Mouse (Mus musculus): ENCODE measurements around the gene Grm2. TPM values are rescaled to one million over a fixed set of nuclear protein-coding genes. Genes with fewer than 3 reads are reported as not detected.
"Not testable (repeated sequence)": the region's sequence is repeated elsewhere in the genome, so short reads cannot be mapped to it uniquely, and the experiment has no call there.

Grm2 gene
- polyA plus RNA-seq, 1 experiment from 2014 or later: not detected

GRCm38 (mm10) chr9:106647226-106647625 lies 8.7 kb downstream of the Grm2 start:
- Histone ChIP-seq H3K9ac (no peak overlapping the region), H3K4me3 (no peak overlapping the region), H3K4me1 (no peaks in the 10 kb centered on the region), H3K27me3 (replicated peaks) (peaks cover 49% of the 10 kb centered on the region), H3K27ac (replicated peaks) (no peak overlapping the region), H3K4me2 (no peak overlapping the region), H3K36me3 (no peaks in the 10 kb centered on the region), H3K9me3 (no peaks in the 10 kb centered on the region)
- 57% methylated on average over 27 of the region's 27 CpGs for WGBS
- ATAC-seq (ENCODE audit: extremely low read depth, insufficient number of reproducible peaks, low FRiP score, low TSS enrichment): no peak

DNA sequence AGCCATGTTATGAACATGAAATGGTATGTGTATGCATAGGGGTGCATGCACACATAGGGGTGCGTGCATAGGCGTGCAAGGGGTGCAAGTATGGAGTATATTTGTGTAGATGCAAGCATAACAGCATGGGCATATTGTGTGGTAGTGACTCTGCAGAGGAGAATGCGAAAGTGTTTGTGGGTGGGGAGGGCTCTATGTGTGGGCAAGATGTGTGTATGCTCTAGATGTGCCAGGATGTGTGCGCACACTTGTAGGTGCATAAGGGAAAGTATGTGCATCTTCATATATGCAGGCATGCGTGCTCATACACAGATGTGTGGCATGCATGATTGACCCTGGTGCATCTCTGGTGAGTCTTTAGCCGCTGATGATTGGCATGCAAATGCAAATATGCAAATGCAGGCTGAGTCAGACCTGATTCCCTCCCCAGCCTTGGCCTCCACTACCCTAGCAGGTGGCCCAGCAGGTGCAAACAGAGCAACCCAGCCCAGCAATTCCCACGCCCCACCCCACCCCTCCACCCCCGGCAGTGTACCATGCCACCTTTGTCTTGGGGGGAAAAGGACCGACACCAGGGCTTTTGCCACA lies 10.1 kb downstream of the Grm2 start:
- H3K4me2 ChIP-seq: no peak overlapping the region
- H3K9ac ChIP-seq: no peak overlapping the region
- peaks cover 40% of the 10 kb centered on the region for H3K27me3 ChIP-seq (replicated peaks)
- no peaks in the 10 kb centered on the region for H3K9me3 ChIP-seq
- H3K4me3 ChIP-seq: no peak overlapping the region
- no peak for ATAC-seq (ENCODE audit: extremely low read depth, insufficient number of reproducible peaks, low FRiP score, low TSS enrichment)
- no peaks in the 10 kb centered on the region for H3K36me3 ChIP-seq
- no peak overlapping the region for H3K27ac ChIP-seq (replicated peaks)
- 72% methylated on average over 9 of the region's 9 CpGs for whole genome bisulfite sequencing
- H3K4me1 ChIP-seq: no peaks in the 10 kb centered on the region

DNA sequence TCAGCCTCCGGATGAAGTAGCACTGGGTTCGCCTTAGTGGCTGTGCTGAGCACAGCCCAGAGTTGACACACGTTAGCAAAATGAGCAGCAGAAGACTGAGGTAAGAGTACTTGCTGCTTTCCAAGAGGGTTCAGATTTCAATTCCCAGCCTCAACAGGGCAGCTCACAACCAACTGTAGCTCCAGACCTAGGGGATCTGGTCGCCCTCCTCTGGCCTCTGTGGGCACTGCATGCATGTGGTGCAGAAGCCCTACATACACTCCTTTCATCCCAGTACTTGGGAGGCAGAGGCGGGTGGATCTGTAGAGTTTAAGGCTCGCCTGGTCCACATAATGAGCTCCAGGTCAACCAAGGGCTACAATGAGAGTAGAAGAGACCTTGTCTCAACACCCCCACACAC lies 12.1 kb downstream of the Grm2 start:
- H3K4me2 ChIP-seq: no peak overlapping the region
- 60% methylated on average over 6 of the region's 6 CpGs for WGBS
- H3K27ac ChIP-seq (replicated peaks): no peak overlapping the region
- H3K27me3 ChIP-seq (replicated peaks): peaks cover 33% of the 10 kb centered on the region
- H3K9me3 ChIP-seq: no peaks in the 10 kb centered on the region
- H3K4me1 ChIP-seq: 0 out of 2 replicates have a peak, but pooled peaks cover 4% of the 10 kb centered on the region
- ATAC-seq (ENCODE audit: extremely low read depth, insufficient number of reproducible peaks, low FRiP score, low TSS enrichment): no peak
- H3K36me3 ChIP-seq: no peaks in the 10 kb centered on the region
- no peak overlapping the region for H3K9ac ChIP-seq
- no peak overlapping the region for H3K4me3 ChIP-seq

DNA sequence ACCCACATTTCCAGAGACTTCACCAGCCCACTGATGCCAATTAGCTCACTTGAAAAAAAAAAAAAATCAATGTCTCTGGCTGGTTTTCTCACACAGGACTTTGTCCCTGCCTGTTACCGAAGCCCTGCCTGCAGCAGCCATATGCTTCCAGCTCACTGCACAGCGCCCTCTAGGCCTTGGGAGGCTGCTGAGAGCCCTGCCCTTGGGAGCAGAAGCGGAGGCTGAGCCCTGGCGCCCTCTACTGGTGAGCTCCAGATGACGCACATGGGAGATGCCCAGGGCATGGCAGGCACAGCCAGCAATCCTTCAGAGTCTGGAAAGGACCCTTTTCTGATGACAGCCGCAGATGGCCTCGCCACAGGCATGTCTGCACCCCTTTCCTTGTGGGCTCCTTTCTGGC lies 12.8 kb downstream of the Grm2 start:
- 36% methylated on average over 7 of the region's 7 CpGs for WGBS
- no peak for ATAC-seq (ENCODE audit: extremely low read depth, insufficient number of reproducible peaks, low FRiP score, low TSS enrichment)

DNA sequence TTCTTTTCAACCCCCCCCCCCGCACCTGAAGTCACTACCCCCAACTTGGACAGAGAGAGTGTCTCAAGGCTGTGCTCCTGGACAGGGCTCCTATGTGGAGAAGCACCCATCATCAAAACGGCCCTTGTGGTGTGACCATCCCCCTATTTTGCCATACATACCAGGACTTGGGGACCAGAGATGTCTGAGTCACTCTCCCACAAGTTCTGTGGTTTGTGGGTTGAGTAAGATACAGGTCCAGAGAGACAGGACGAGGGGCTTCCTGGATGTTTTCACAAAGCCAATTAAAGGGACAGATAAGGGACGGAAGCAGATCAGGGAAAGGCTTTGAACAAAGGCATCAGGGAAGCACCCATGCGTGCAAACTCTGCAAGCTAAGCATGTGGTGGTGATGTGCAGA lies 14.5 kb downstream of the Grm2 start:
- no peak for ATAC-seq (ENCODE audit: extremely low read depth, insufficient number of reproducible peaks, low FRiP score, low TSS enrichment)
- Histone ChIP-seq H3K9me3 (no peaks in the 10 kb centered on the region), H3K27me3 (replicated peaks) (peaks cover 12% of the 10 kb centered on the region), H3K36me3 (no peaks in the 10 kb centered on the region), H3K9ac (no peak overlapping the region), H3K27ac (replicated peaks) (no peak overlapping the region), H3K4me3 (no peak overlapping the region), H3K4me1 (0 out of 2 replicates have a peak, but pooled peaks cover 4% of the 10 kb centered on the region), H3K4me2 (no peak overlapping the region)
- 35% methylated on average over 5 of the region's 5 CpGs for WGBS

More for the DNA sequence above, 12.8 kb downstream of the Grm2 start:
- Histone ChIP-seq H3K27me3 (replicated peaks) (peaks cover 30% of the 10 kb centered on the region), H3K9me3 (no peaks in the 10 kb centered on the region), H3K27ac (replicated peaks) (no peak overlapping the region), H3K36me3 (no peaks in the 10 kb centered on the region), H3K9ac (no peak overlapping the region), H3K4me2 (no peak overlapping the region), H3K4me1 (0 out of 2 replicates have a peak, but pooled peaks cover 4% of the 10 kb centered on the region), H3K4me3 (no peak overlapping the region)

DNA sequence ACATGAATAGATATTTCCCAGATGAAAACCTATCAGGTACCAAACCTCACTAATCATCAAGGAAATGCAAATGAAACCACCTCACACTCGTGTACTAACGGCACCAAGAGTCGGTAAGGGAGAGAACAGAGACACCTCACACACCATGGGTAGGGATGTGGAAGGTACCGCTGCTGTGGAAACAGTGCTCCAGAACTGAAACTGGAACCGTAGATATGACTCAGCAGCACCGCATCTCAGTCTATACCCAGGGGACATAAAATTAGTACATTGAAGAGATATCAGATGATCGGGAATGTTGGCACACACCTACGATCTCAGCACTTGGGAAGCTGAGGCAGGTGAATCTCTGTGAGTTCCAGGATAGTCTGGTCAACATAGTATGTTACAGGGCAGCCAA lies 17.7 kb downstream of the Grm2 start:
- WGBS: 82% methylated on average over 8 of the region's 8 CpGs
- Histone ChIP-seq H3K9ac (no peak overlapping the region), H3K9me3 (no peaks in the 10 kb centered on the region), H3K27ac (replicated peaks) (no peak overlapping the region), H3K27me3 (replicated peaks) (no peaks in the 10 kb centered on the region), H3K4me3 (no peak overlapping the region), H3K36me3 (no peaks in the 10 kb centered on the region), H3K4me1 (0 out of 2 replicates have a peak, but pooled peaks cover 4% of the 10 kb centered on the region), H3K4me2 (no peak overlapping the region)
- ATAC-seq (ENCODE audit: extremely low read depth, insufficient number of reproducible peaks, low FRiP score, low TSS enrichment): no peak

GRCm38 (mm10) chr9:106632185-106632584 lies 23.7 kb downstream of the Grm2 start:
- Histone ChIP-seq H3K9me3 (no peaks in the 10 kb centered on the region), H3K4me2 (no peak overlapping the region), H3K4me3 (no peak overlapping the region), H3K4me1 (peaks cover 4% of the 10 kb centered on the region), H3K9ac (no peak overlapping the region), H3K27me3 (replicated peaks) (no peaks in the 10 kb centered on the region), H3K27ac (replicated peaks) (no peak overlapping the region), H3K36me3 (no peaks in the 10 kb centered on the region)
- WGBS: 65% methylated on average over 5 of the region's 5 CpGs
- ATAC-seq (ENCODE audit: extremely low read depth, insufficient number of reproducible peaks, low FRiP score, low TSS enrichment): no peak

DNA sequence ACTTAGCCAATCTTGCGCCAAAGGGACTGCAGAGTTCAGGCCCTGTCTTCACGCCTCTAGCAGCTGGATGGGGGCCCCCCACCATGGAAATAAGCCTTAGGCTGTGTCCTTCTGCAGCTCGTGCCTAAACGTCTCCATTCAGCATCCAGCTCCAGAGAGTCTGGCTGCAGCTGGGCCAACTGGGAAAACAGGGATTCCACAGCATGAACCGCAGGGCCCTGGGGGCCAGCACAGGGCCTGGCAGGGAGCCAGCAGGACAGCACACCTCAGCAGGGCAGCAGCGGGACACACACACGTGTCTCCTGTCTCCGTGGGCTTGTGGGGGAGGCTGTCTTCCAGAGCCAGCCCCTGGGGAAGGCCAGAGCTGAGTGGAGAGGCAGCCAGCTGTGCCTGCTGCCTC lies 28.1 kb downstream of the Grm2 start:
- not testable (repeated sequence) for H3K4me1 ChIP-seq; H3K4me2 ChIP-seq; H3K4me3 ChIP-seq; H3K27me3 ChIP-seq (replicated peaks); H3K9me3 ChIP-seq; H3K27ac ChIP-seq (replicated peaks); H3K36me3 ChIP-seq; ATAC-seq (ENCODE audit: extremely low read depth, insufficient number of reproducible peaks, low FRiP score, low TSS enrichment); H3K9ac ChIP-seq
- 16% methylated on average over 8 of the region's 8 CpGs for WGBS

DNA sequence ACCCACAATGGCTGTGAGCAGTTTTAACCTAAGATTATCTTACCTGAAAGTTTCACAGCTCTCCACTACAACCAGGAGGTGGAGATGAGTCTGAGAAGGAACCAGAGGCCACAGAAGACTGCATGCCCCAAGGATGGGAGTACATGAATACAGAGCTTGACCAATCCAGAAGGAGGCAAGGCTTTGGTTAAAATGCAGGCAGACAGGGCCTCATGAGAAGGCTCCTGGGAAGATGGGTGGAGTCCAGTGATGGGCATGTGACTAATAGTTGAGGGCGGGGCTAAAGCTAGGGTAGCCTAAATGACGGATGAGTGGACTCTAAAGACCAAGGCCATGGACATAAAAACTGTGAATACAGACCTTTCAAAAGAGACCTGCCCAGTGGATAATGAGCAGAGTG lies 29.6 kb downstream of the Grm2 start, which contains the start of gene Iqcf6:
Iqcf6 (plus strand) TSS at position 301 of the 400 bp plus-strand sequence.
- H3K9ac ChIP-seq: no peak within 1 kb of the TSS
- no peak within 1 kb of the TSS for H3K27ac ChIP-seq (replicated peaks)
- H3K9me3 ChIP-seq: no peaks in the 10 kb centered on the region
- peaks cover 4% of the 10 kb centered on the region for H3K4me1 ChIP-seq
- H3K27me3 ChIP-seq (replicated peaks): 0 out of 2 replicates have a peak, but pooled peaks cover 8% of the 10 kb centered on the region
- no peak within 1 kb of the TSS for H3K4me2 ChIP-seq
- ATAC-seq (ENCODE audit: extremely low read depth, insufficient number of reproducible peaks, low FRiP score, low TSS enrichment): no peak
- no peak within 1 kb of the TSS for H3K4me3 ChIP-seq
- WGBS: 62% methylated on average over 2 of the region's 2 CpGs
- H3K36me3 ChIP-seq: no peaks in the 10 kb centered on the region

DNA sequence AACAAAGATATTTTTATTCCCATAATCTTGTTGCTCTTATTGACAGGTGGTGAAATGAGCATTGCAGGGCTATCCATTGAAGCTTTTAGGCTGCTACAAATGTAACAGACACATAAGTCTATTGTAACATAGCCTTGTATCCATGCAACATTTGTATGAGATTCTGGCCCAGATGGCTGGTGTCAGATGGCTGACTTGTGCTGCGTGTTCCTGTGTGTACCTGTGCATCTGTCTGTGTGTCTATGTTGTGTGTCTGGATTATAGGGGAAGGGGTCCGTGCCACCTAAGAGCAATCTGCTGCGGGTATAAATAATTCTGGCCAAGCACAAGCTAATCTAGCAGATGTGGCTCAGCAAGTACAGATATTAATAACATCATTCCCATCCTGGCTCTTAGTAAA lies 38.4 kb downstream of the Grm2 start:
- no peak for ATAC-seq (ENCODE audit: extremely low read depth, insufficient number of reproducible peaks, low FRiP score, low TSS enrichment)
- H3K36me3 ChIP-seq: no peaks in the 10 kb centered on the region
- H3K27me3 ChIP-seq (replicated peaks): 0 out of 2 replicates have a peak, but pooled peaks cover 2% of the 10 kb centered on the region
- H3K9ac ChIP-seq: no peak overlapping the region
- 71% methylated on average over 3 of the region's 3 CpGs for WGBS
- peaks cover 11% of the 10 kb centered on the region for H3K9me3 ChIP-seq
- no peak overlapping the region for H3K4me3 ChIP-seq
- H3K4me2 ChIP-seq: no peak overlapping the region
- no peaks in the 10 kb centered on the region for H3K4me1 ChIP-seq
- H3K27ac ChIP-seq (replicated peaks): no peak overlapping the region

DNA sequence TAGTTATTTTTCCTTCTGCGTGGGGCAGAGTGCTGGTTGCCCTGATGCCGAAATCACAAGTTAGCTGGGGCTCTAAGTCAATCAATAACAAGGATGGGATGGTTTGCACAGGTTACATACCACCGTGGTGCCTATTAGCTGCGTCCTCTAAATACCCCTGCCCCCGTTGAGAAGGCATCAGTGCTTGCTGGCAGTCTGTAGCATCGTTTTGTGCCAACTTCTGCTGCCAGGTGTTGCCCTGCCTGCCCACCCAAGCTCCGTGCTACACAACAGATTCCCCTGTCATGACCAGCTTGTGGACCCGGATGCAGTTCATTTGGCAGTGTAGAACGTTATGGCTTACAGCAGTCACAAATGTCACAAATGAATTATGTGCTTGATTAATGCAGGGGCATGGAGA lies 39.6 kb downstream of the Grm2 start:
- no peak overlapping the region for H3K9ac ChIP-seq
- no peak for ATAC-seq (ENCODE audit: extremely low read depth, insufficient number of reproducible peaks, low FRiP score, low TSS enrichment)
- no peak overlapping the region for H3K4me2 ChIP-seq
- 70% methylated on average over 9 of the region's 9 CpGs for WGBS
- no peak overlapping the region for H3K4me3 ChIP-seq
- H3K9me3 ChIP-seq: peaks cover 11% of the 10 kb centered on the region
- no peak overlapping the region for H3K27ac ChIP-seq (replicated peaks)
- no peaks in the 10 kb centered on the region for H3K4me1 ChIP-seq
- H3K36me3 ChIP-seq: no peaks in the 10 kb centered on the region
- H3K27me3 ChIP-seq (replicated peaks): 0 out of 2 replicates have a peak, but pooled peaks cover 2% of the 10 kb centered on the region

DNA sequence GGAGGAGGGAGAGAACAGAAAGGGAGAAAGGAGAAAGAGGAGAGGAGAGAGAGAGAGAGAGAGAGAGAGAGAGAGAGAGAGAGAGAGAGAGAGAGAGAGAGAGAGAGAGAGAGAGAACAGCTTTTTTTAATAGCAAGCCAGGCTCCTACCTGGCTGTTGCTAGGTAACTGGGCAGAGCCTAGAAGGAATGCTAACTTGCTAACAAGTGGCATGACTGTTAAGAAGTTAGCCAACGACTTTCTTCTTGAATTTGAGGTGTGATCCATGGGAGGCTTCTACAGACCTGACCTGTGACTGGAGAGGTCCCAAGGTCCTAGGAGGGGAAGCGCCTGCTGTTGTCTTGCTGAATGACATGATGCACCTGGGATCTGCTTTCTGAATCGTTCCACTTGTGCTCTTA lies 41.3 kb downstream of the Grm2 start:
- Histone ChIP-seq H3K4me2 (no peak overlapping the region), H3K9ac (no peak overlapping the region), H3K36me3 (no peaks in the 10 kb centered on the region), H3K27ac (replicated peaks) (no peak overlapping the region), H3K4me3 (no peak overlapping the region), H3K4me1 (no peaks in the 10 kb centered on the region), H3K27me3 (replicated peaks) (0 out of 2 replicates have a peak, but pooled peaks cover 2% of the 10 kb centered on the region), H3K9me3 (peaks cover 5% of the 10 kb centered on the region; the same call in 1 of the 2 replicates)
- no peak for ATAC-seq (ENCODE audit: extremely low read depth, insufficient number of reproducible peaks, low FRiP score, low TSS enrichment)
- WGBS: 44% methylated on average over 3 of the region's 3 CpGs

Data from heart, embryonic 13.5 days (tissue).